Mouse (Mus musculus) small intestine, adult 2 months (tissue): ENCODE data around the gene Sec14l2. TPM values are rescaled to one million over a fixed set of nuclear protein-coding genes. Genes with fewer than 3 reads are reported as not detected.

ENCODE experiments used
- H3K27ac ChIP-seq: fragments of 200-500 bp; 2 replicates; pipeline ENCODE4 v1.5.1; 2012; ENCODE audit warnings: low read depth, low read length, control low read depth, inconsistent platforms; ENCODE audit not compliant: insufficient read depth
- H3K27me3 ChIP-seq: fragments of 200-500 bp; 2 replicates; pipeline ENCODE4 v1.6.1; 2012; ENCODE audit warnings: mild to moderate bottlenecking, moderate library complexity, low read length, inconsistent platforms; ENCODE audit not compliant: control insufficient read depth, insufficient read depth
- H3K36me3 ChIP-seq: fragments of 200-500 bp; 2 replicates; pipeline ENCODE4 v1.6.1; 2012; ENCODE audit warnings: mild to moderate bottlenecking, low read length, control low read depth, inconsistent platforms; ENCODE audit not compliant: control insufficient read depth, insufficient read depth
- H3K4me1 ChIP-seq: fragments of 200-500 bp; 2 replicates; pipeline ENCODE4 v1.6.1; 2012; ENCODE audit warnings: low read length, inconsistent platforms, mixed read lengths; ENCODE audit not compliant: control insufficient read depth, insufficient read depth, insufficient read length
- H3K4me3 ChIP-seq: fragments of 200-500 bp; 2 replicates; pipeline ENCODE4 v1.5.1; 2012; ENCODE audit warnings: low read depth, mild to moderate bottlenecking, control low read depth, inconsistent platforms, low read length, moderate library complexity
- CTCF ChIP-seq: fragments of 200-500 bp; IDR thresholded peaks from 2 replicates; pipeline ENCODE4 v1.5.1; 2012; ENCODE audit warnings: low read depth, mild to moderate bottlenecking, control low read depth, inconsistent platforms, low read length, moderate library complexity, mixed read lengths; ENCODE audit not compliant: insufficient replicate concordance, insufficient read length; ENCODE audit errors: extremely low read depth
- POLR2A ChIP-seq: fragments of 200-500 bp; IDR thresholded peaks from 2 replicates; pipeline ENCODE4 v1.6.1; 2012; ENCODE audit warnings: low read depth, mild to moderate bottlenecking, control low read depth, inconsistent platforms, low read length, moderate library complexity
- WGBS: fragments of 180-500 bp; shearing (Covaris S2); methylation state at CpG from one replicate; pipeline ENCODE4 v1.1.7; 2018; 5-methylcytosine and 5-hydroxymethylcytosine counted together
- polyA plus RNA-seq: library from polyadenylated mRNA; depleted of rRNA; stranded (reverse); fragments of >200 nt; gene quantifications from 2 replicates; pipeline ENCODE4 v1.2.3, GENCODE M21; 2012

The Sec14l2 gene
- polyA plus RNA-seq, 1 experiment: 84.2 TPM

DNA sequence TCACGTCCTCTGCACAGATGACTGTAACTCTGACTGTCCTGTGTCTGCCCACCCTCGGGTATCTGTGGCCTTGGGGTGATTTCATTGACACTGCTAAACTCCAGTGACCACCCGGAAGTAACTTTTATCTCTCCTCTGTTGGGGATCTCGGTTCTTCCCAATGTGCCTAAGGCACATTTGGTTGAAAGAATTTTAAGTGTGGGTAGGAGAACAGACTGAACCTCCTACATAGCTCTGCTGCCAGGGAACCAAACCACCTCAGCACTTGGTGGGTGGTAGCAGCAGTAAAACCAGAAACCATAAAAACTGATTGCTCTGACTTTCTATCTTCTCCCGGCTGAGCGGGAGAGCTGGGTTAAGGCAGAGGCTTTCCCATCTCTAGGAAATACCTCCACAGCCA is 17.8 kb downstream of the Sec14l2 start:
- no peak for TF ChIP-seq CTCF
- no peak for TF ChIP-seq POLR2A
- H3K27ac ChIP-seq: no peak overlapping the region
- WGBS: 59% methylated on average over 6 of the region's 6 CpGs
- no peaks in the 10 kb centered on the region; the same call in 1 of the 2 replicates for H3K4me1 ChIP-seq
- no peaks in the 10 kb centered on the region for H3K27me3 ChIP-seq
- no peak overlapping the region for H3K4me3 ChIP-seq
- peaks cover 36% of the 10 kb centered on the region for H3K36me3 ChIP-seq

DNA sequence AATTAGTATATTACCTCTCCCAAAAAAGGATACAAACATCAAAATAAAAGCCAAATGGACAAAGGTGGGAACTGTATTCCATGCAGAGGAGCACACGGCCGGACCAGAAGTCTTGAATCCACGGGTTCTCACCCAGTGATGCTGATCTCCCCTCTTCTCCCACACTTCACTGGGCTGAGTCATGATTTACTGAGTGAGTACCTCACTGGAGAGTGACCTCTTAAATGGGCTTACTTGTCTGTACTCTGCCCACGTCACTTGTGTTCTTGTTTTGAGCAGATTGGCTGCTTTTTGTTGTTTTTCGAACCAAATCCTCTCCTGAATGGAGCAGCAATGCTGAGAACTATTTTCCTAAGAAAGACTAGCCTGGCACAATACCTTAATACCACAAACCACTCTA is 18.2 kb downstream of the Sec14l2 start:
- peaks cover 31% of the 10 kb centered on the region for H3K36me3 ChIP-seq
- 92% methylated on average over 5 of the region's 5 CpGs for WGBS
- TF ChIP-seq POLR2A (no peak), CTCF (no peak)
- H3K27me3 ChIP-seq: no peaks in the 10 kb centered on the region
- H3K27ac ChIP-seq: no peak overlapping the region
- H3K4me1 ChIP-seq: no peaks in the 10 kb centered on the region; the same call in 1 of the 2 replicates
- no peak overlapping the region for H3K4me3 ChIP-seq

DNA sequence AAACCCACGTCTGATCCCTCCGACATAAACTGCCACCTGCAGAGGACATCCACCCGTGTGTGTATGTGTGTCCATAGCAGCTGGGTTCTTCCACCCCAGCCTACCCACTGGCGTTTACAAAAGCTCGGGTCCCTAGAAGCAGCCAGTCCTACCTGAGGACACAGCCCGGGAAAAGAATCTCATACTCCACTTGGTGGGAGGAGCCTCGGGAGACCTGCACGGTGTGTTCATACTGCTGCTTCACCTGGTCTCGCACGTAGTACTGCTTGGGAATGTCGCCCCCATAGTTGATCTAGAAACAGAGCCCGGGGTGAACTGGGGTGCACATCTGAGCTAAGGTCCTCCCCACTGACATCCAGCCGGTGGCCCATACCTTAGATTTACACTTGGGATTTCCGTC is 19.7 kb downstream of the Sec14l2 start:
- peaks cover 22% of the 10 kb centered on the region for H3K36me3 ChIP-seq
- 81% methylated on average over 14 of the region's 14 CpGs for WGBS
- H3K4me1 ChIP-seq: no peaks in the 10 kb centered on the region; the same call in 1 of the 2 replicates
- TF ChIP-seq POLR2A (no peak), CTCF (no peak)
- H3K27me3 ChIP-seq: no peaks in the 10 kb centered on the region
- no peak overlapping the region for H3K27ac ChIP-seq
- H3K4me3 ChIP-seq: no peak overlapping the region

DNA sequence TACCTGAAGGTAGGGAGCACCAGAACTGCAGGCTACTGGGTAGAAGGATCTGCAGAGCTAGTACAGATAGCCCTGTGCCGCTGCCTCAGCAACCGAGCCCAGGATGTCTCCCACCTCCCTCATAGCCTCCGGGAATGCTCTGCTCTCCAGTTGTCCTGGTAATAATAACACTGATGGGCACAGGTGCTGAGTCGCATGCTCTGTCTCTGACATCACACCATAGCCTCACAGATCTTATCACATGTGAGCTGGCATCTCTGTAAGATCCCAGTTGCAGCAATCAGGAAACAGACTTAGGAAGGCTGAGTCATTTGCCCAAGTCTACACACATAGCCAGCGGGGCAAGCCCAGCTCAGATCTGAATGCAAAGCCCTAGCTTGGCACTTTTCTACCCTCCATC is 21.4 kb downstream of the Sec14l2 start:
- H3K36me3 ChIP-seq: peaks cover 16% of the 10 kb centered on the region
- 77% methylated on average over 5 of the region's 5 CpGs for WGBS
- H3K27ac ChIP-seq: no peak overlapping the region
- H3K27me3 ChIP-seq: no peaks in the 10 kb centered on the region
- TF ChIP-seq CTCF: no peak
- no peak for TF ChIP-seq POLR2A
- peaks cover 5% of the 10 kb centered on the region for H3K4me1 ChIP-seq
- no peak overlapping the region for H3K4me3 ChIP-seq

DNA sequence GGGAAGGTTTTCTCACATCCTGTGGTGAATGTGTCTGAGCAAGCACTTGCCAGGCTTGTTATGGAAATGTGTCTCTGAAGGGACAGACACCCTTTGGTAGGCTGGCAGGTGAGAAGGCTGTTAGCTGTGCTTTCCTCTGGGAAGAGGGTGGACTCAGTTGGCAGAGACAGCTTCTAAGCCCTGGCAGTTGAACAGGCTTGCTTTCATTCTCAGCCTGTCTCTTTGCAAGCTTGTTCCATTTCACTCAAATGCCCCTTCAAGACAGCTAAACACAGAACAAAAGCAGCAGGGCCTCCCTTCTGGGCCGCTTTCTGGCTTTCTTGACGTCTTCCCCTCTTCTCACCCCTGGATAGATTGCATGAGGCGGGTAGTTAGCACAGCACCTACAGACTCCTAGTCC is 23.8 kb downstream of the Sec14l2 start:
- H3K4me3 ChIP-seq: no peak overlapping the region
- H3K36me3 ChIP-seq: peaks cover 11% of the 10 kb centered on the region
- H3K27me3 ChIP-seq: no peaks in the 10 kb centered on the region
- peaks cover 11% of the 10 kb centered on the region for H3K4me1 ChIP-seq
- H3K27ac ChIP-seq: no peak overlapping the region
- WGBS: 92% methylated on average over 3 of the region's 3 CpGs
- no peak for TF ChIP-seq POLR2A
- no peak for TF ChIP-seq CTCF

DNA sequence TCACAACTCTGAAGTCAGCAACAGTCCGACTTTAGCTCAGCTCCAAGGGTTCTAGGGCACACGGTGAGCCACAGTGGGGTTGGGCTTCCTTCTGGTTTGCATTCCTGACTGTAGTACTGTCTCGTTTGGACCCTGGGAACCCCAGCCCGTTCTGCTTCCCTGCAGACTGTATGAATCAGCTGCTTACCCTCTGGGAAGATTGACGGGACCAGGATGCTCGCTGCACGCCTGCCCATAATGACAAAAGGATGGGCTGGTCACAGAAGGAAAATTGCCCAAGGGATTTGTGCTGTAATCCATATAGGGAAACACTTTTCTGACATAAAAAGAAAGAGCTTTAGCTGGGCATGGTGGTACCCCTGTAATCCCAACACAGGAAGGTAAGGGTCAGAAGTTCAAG is 24.4 kb downstream of the Sec14l2 start:
- WGBS: 74% methylated on average over 7 of the region's 7 CpGs
- no peak for TF ChIP-seq POLR2A
- TF ChIP-seq CTCF: no peak

DNA sequence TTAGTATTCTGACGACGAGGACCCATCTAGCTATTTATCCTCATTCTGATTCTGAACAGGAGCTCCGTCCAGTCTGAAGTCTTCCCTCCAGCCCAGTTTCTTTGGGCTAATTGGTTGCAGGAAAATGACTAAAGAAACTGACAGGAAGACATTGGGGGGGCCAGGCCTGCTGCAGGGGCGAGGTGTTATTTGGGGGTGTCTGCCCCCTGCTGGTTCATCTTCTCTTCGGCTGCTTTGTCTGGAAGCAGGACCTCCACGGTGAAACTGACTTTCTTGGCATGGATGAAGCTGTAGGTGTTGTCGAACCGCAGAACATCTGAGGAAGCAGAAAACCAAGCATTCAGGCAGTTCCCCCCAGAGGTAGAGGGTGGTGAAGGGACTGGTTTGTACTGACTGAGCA is 25.1 kb downstream of the Sec14l2 start:
- TF ChIP-seq CTCF: no peak
- TF ChIP-seq POLR2A: no peak
- H3K27me3 ChIP-seq: no peaks in the 10 kb centered on the region
- no peak overlapping the region for H3K4me3 ChIP-seq
- peaks cover 4% of the 10 kb centered on the region for H3K36me3 ChIP-seq
- no peak overlapping the region for H3K27ac ChIP-seq
- H3K4me1 ChIP-seq: peaks cover 19% of the 10 kb centered on the region
- WGBS: 73% methylated on average over 8 of the region's 8 CpGs

More for the DNA sequence above, 24.4 kb downstream of the Sec14l2 start:
- peaks cover 11% of the 10 kb centered on the region for H3K36me3 ChIP-seq
- no peak overlapping the region for H3K27ac ChIP-seq
- H3K4me1 ChIP-seq: peaks cover 15% of the 10 kb centered on the region
- H3K4me3 ChIP-seq: no peak overlapping the region
- H3K27me3 ChIP-seq: no peaks in the 10 kb centered on the region

DNA sequence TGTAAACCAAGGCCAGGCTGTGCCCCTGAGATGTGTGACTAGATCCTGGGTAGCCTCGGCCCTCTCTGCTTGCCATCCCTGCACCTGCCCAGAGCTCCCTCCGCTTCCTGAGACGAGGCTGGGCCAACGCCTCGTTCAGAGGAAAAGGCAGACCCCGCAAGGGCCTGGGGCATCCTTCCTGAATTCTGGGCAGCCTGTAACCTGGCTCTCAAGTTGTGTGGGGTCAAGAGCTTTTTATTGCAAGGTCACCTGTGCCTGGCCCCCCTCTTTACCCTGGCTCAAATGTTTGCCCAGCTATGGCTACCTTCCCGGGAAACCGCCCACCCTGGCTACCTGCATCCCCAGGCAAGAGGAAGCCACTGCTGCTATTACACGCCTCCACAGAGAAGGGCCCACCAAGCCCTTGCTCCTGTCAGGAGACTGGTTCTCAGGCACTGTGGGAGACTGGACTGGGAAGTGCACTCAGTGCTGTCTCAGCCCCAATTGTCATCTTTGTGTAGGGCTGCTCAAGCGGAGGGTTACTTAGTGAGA is 26.1 kb downstream of the Sec14l2 start:
- Histone ChIP-seq H3K36me3 (peaks cover 2% of the 10 kb centered on the region; the same call in 1 of the 2 replicates), H3K4me1 (peaks cover 20% of the 10 kb centered on the region), H3K27ac (peak overlapping the region; percentile 75), H3K4me3 (peak overlapping the region; percentile 62), H3K27me3 (no peaks in the 10 kb centered on the region)
- WGBS: 24% methylated on average over 10 of the region's 10 CpGs
- no peak for TF ChIP-seq POLR2A
- no peak for TF ChIP-seq CTCF
